Mouse (Mus musculus) monocyte, adult 5-6 weeks (primary cell): ENCODE data around the gene Gm3448. TPM values are rescaled to one million over a fixed set of nuclear protein-coding genes. Genes with fewer than 3 reads are reported as not detected.
"Not testable (repeated sequence)": the region's sequence is repeated elsewhere in the genome, so short reads cannot be mapped to it uniquely, and the experiment has no call there.

ENCODE experiments used
- ATAC-seq: fragments of 153-309, 156-312 bp; replicated peaks from 2 replicates; pipeline ENCODE4 v1.8.0; 2017; ENCODE audit warnings: mild to moderate bottlenecking; ENCODE audit not compliant: low TSS enrichment, insufficient number of reproducible peaks, severe bottlenecking, poor library complexity, low FRiP score
- total RNA-seq: library from RNA; stranded (forward); fragments of 200-1000, 200-491, 200-594 nt; gene quantifications from 3 replicates; pipeline ENCODE4 v1.2.3, GENCODE M21; 2017

Gene Gm3448
- total RNA-seq, 1 experiment from 2014 or later, result 14.7 TPM

- not testable (repeated sequence) for ATAC-seq
Observed at GRCm38 (mm10) chr17:14968373-14968913, 72.9 kb downstream of the Gm3448 start.

DNA sequence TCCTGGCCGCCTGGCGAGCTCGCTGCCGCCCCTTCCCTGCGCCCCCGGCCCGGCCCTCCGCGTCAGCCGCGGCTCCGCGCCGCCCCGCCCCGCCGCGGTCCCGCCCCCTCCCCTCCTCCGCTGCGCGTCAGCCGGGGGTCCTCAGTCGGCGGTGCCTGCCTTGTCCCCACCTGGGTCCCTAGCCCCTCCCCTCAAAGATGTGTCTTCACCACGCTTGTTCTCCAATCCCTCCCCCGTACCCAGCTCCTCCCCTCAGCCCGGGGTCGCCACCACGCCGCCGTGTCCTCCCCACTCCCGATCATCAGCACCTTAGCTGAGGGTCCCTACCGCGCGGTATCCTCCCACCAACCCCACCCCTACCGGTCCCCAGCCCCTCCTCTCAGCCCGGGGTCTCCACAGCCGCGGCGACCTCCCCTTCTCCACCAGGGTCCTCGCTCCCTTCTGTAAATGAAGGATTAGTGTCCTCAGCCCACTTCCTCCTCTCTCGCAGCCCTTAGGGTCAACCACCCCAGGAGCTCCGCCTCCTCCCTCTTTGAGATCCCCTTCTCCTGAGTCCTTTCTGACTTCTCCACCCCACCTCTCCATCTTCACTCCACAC is 79.7 kb downstream of the Gm3448 start:
- peak; percentile 32 for ATAC-seq

GRCm38 (mm10) chr17:14960951-14961556 is 80.3 kb downstream of the Gm3448 start, which contains the start of gene Phf10:
Gene Phf10 (minus strand): TSS chr17:14961273.
- not testable (repeated sequence) for ATAC-seq

DNA sequence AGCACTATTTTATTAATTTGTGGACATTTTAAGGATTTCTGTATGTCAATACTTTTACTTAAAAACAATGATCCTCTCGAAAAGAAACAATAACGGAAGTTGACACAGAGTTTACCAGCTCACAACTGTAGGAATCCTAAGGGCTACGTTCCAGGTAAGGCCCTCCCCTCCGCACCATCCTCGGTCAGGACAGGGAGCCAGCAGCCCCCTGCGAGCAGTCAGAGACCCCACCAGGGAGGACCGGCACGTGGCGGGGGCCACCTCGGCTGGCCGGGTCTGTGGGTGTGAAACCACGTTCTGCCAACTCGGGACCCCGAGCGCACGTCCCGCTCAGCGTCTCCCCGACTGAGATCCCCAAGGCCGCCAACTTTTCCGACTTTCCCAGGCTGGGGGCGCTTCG is 80.8 kb downstream of the Gm3448 start:
- ATAC-seq, result no peak

DNA sequence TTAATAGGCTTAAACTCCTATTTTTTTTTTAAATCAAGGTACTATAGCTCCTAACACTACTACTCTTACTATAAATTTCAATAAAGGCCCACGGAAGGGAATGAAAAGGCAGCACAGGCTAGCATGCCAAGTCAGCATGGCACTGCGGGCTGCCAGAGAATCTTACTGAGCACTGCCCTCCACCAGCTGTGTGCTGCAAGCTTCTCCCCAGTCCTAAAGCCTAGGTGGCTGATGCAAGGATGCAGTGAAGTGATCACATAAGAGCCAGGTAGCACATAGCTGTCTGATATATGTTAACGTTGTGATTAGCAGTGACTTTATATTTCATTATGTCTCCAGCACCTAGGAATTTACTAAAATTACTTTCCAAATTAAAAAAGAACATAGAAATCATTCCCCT is 81.4 kb downstream of the Gm3448 start:
- ATAC-seq, result no peak

GRCm38 (mm10) chr17:14958686-14959327 is 82.5 kb downstream of the Gm3448 start:
- no peak for ATAC-seq

DNA sequence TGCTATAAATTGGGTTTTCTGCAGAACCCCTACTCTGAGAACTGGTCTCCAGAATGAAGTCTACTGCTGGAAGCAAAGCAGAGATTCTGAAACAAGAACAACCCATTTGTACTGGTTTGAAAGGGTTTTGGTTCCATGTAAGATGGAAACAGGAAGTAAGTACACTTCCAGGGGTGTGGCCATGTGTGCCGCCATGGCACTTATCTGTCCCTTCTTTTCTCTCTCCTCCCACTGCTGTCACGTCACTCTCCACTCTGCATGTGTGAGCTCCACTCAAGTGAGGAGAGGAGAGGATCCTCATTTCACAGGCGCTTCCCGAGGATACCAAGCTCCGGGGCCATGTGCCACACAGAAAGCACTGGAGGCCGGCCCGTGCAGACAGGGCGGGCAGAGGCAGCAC is 87.9 kb downstream of the Gm3448 start:
- ATAC-seq, result peak; percentile 89

- ATAC-seq, result no peak
Observed at GRCm38 (mm10) chr17:14949161-14949827, 92.0 kb downstream of the Gm3448 start.

Other genes starting within 250 kb of the Gm3448 start
- gene Wdr27, start 98.4 kb downstream of the Gm3448 start, total RNA-seq, result 1.6 TPM in 1 of 3 replicates, not detected in the others
- 15.5 to 27.8 TPM (median 23.1 TPM) in 3 replicates for gene 1600012H06Rik, start 98.4 kb downstream of the Gm3448 start, total RNA-seq
- 28.4 to 35.3 TPM (median 33.6 TPM) in 3 replicates for gene Phf10, start 80.3 kb downstream of the Gm3448 start, total RNA-seq
- gene 9030025P20Rik, start 63.1 kb downstream of the Gm3448 start, total RNA-seq, result 9.5 to 14.7 TPM (median 11.4 TPM) in 3 replicates
- gene Gm3417, start 62.7 kb downstream of the Gm3448 start, total RNA-seq, result 1.6 TPM in 1 of 3 replicates, not detected in the others
- gene Gm3435, start 31.4 kb downstream of the Gm3448 start, total RNA-seq, result 3.3 to 5.3 TPM (median 3.9 TPM) in 3 replicates
- 95.1 to 106 TPM (median 98.2 TPM) in 3 replicates for gene Ermard, start 329 bp downstream of the Gm3448 start, total RNA-seq
- gene Tcte3, start within 50 bp of the Gm3448 start, total RNA-seq, result 0.75 to 1.7 TPM in 2 of 3 replicates, not detected in the other